Mouse (Mus musculus): Measurements from ENCODE around the gene Tceal9. TPM values are rescaled to one million over a fixed set of nuclear protein-coding genes. Genes with fewer than 3 reads are reported as not detected.
"Not testable (repeated sequence)": the region's sequence is repeated elsewhere in the genome, so short reads cannot be mapped to it uniquely, and the experiment has no call there.

The Tceal9 gene
- polyA plus RNA-seq, 1 experiment from 2014 or later = 158 TPM

DNA sequence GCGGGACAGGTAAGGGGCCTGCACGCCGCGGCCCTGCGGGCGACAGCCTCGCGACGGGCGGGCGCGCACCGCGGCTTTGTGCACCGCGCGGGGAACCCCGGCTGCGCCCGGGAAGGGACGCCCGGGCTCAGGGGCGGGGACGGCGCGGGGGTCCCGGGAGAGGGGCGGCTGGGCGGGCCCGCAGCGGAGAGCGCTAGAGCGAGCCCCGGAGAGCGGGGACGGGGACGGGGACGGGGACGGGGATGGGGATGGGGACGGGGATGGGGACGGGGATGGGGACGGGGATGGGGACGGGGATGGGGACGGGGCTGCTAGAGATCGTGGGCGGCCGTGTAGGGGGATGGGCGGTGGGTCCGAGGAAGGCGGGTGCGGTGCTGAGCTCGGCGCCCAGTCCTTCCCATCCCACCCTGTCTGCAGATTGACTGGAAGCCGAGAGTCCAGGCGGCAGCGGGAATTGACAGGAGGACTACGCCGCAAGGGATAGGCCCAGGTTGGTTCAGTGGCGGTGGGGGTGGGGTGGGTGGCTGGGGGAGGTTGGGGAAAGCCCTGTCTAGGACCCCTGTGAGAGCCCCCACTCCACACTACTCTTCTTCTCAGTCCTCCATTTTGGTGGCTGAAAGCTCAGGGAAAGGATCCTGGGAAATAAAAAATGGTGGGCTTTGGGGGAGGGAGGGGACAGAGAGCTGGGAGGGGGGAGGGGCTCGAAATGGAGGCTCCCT, 25.7 kb downstream of the Tceal9 start:
- not testable (repeated sequence) for DNase-seq (ENCODE audit: low spot score)

- no peak for DNase-seq (ENCODE audit: low spot score)
These were observed 29.7 kb downstream of the Tceal9 start for GRCm38 (mm10) chrX:136274542-136274941.

- DNase-seq (ENCODE audit: low spot score) = no peak
These were observed 30.5 kb downstream of the Tceal9 start for GRCm38 (mm10) chrX:136275386-136275785.

- DNase-seq (ENCODE audit: low spot score) = no peak
These were observed 32.7 kb downstream of the Tceal9 start for GRCm38 (mm10) chrX:136277577-136277976.

DNA sequence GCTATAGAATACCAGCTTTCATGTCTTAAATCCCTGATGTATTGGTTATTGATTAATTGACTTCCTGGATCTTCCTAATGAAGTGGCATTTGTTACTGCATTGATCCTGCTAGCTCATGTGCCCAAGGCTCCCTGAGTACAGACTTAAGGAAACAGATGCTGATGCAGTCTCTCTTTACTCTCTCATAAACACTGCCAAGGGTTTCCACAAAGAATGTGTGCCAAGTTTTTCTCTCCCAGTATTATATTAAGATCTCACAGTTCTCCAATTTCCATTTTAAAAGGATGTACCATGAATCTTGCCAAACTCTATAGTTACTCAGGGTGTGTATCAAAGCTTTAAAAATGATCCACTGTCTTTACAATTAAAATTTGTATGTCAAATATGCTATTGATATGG, 33.5 kb downstream of the Tceal9 start:
- no peak for DNase-seq (ENCODE audit: low spot score)

DNA sequence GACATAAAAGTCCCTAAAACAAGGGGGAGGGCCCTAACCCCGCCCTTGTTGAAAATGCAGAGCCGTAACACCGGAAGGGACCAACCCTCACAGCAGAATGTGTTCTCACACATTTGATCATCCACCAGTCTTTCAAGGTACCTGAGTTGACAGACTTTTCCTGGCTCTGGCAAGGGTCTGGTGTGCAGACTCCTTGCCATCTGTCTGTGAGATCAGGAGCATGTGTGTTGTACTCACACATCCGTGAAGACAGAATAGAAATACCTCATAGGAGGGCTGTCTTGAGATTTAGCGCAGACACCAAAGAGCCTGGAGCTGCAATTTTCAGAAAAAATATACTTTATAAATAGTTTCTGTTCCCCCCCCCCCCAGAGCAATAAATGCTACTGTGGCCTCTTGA, 34.5 kb downstream of the Tceal9 start:
- DNase-seq (ENCODE audit: low spot score) = no peak

DNA sequence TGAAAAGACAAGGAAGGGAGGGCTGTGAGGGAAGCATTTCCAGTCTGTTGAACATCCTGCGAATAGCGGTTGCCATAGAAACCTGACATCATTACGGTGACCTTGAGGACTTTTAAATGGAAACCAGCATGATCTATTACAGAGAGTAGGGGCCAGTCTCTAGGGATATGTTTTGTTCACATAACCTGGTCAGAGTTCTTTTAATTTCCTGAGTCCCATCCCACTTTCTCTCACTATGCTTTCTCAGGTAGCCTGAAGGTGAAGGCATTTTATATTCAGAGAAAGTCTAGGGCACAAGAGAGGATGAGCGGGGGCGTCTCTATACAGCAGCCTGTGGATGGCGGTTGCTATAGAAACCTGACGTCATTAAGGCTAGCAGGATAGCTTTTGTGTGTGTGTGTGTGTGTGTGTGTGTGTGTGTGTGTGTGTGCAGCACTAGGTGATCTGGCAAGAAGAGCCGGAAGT, 46.0 kb downstream of the Tceal9 start:
- DNase-seq (ENCODE audit: low spot score) = no peak

Other genes starting within 250 kb of the Tceal9 start
- gene Arxes1, start 211.7 kb upstream of the Tceal9 start, polyA plus RNA-seq (2015; fragmentation: Nextera tagmentation; extraction: Ambion mirVana) = 2.6 and 2.7 TPM in 2 replicates
- 29.3 and 31.8 TPM in 2 replicates for gene Bex2, start 176.8 kb upstream of the Tceal9 start, polyA plus RNA-seq (2015; fragmentation: Nextera tagmentation; extraction: Ambion mirVana)
- gene Nxf3, start 159.8 kb upstream of the Tceal9 start, polyA plus RNA-seq (2015; fragmentation: Nextera tagmentation; extraction: Ambion mirVana) = 0.05 TPM in 1 of 2 replicates, not detected in the other
- 3.5 and 3.6 TPM in 2 replicates for gene Bex4, start 106.1 kb upstream of the Tceal9 start, polyA plus RNA-seq (2015; fragmentation: Nextera tagmentation; extraction: Ambion mirVana)
- 43.7 and 45.0 TPM in 2 replicates for gene Tceal8, start 72.7 kb upstream of the Tceal9 start, polyA plus RNA-seq (2015; fragmentation: Nextera tagmentation; extraction: Ambion mirVana)
- gene Tceal5, start 41.2 kb upstream of the Tceal9 start, polyA plus RNA-seq (2015; fragmentation: Nextera tagmentation; extraction: Ambion mirVana) = 0.27 and 0.31 TPM in 2 replicates
- 0.23 and 0.78 TPM in 2 replicates for gene Tceal7, start 30.3 kb upstream of the Tceal9 start, polyA plus RNA-seq (2015; fragmentation: Nextera tagmentation; extraction: Ambion mirVana)
- 10.2 and 13.8 TPM in 2 replicates for gene Bex1, start 29.6 kb upstream of the Tceal9 start, polyA plus RNA-seq (2015; fragmentation: Nextera tagmentation; extraction: Ambion mirVana)
- 165 and 185 TPM in 2 replicates for gene Bex3, start 25.2 kb downstream of the Tceal9 start, polyA plus RNA-seq (2015; fragmentation: Nextera tagmentation; extraction: Ambion mirVana)